Mouse (Mus musculus) olfactory bulb, adult 2 months (tissue): ENCODE measurements at regions not wholly inside any gene's neighbourhood (a gene's known extent, or its start where the extent isn't known, plus 50 kb on each side); places are given as distances from the start of the nearest gene placed in this dataset.

Experiments used
- CTCF ChIP-seq: fragments of 200-500 bp; IDR thresholded peaks from 2 replicates; pipeline ENCODE4 v1.5.1; 2012; ENCODE audit warnings: low read depth, mild to moderate bottlenecking, low read length, moderate library complexity; ENCODE audit not compliant: insufficient read depth
- POLR2A ChIP-seq: fragments of 200-500 bp; IDR thresholded peaks from 2 replicates; pipeline ENCODE4 v1.6.1; 2012; ENCODE audit warnings: mild to moderate bottlenecking, low read depth, low read length, moderate library complexity; ENCODE audit not compliant: insufficient read depth

DNA sequence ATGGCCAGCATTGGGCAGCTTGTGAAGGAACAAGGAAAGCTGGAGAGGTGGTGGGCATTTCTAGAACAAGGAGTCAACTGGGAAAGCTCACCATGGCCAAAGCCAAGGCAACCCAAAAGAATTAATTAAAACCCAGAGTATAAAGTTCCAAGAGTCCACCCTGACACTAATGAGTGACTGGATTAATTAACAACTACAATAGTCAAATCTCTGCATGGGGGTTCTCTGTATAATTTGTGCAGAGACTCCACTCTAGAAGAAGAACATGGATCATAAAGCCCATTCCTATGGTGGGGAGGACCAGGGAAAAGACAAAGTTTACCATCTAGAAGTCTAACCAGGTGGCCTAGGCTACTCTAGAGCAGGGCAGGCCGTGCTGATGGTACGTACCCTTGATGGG is 129.3 kb upstream of the Klf3 start:
- TF ChIP-seq CTCF, result no peak
- no peak for TF ChIP-seq POLR2A
